Mouse (Mus musculus) cerebellum, postnatal 10 days (tissue): ENCODE measurements around the gene Abhd14a.
A peak's percentile ranks its signal among the peaks of the same experiment; 100 is the strongest.
"Not testable (repeated sequence)": the region's sequence is repeated elsewhere in the genome, so short reads cannot be mapped to it uniquely, and the experiment has no call there.

Experiments used
- DNase-seq, 2 experiments: peaks; one replicate each; pipeline ENCODE4 v3.0.0; 2021; ENCODE audit warnings: mixed read lengths in 2 of 2

The Abhd14a gene

DNA sequence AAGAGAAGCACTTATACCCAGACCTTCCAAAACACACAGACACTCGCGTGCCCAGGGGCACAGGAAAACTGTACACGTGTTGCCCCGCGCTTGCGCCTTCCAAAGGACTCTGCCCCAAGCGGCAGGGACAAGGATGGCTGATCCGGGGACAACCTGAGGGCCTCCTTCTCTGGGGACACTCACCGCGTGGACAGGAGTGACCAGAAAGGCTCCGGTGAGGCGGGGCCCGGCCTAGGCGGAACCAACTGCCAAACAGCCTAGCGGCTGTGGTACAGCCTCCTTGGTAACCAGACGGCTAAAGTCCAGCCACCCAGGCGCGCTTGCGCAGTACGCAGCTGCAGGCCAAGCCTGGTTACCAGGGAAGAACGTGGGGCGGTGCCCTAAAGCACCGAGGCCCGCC is at the start of gene Abhd14a, which contains the start of gene Abhd14b:
Abhd14a (minus strand) TSS at position 331 of the 400 bp plus-strand sequence.
Abhd14b (plus strand) TSS at position 112 of the 400 bp plus-strand sequence.
- peak; percentile 94 to 97 for DNase-seq

DNA sequence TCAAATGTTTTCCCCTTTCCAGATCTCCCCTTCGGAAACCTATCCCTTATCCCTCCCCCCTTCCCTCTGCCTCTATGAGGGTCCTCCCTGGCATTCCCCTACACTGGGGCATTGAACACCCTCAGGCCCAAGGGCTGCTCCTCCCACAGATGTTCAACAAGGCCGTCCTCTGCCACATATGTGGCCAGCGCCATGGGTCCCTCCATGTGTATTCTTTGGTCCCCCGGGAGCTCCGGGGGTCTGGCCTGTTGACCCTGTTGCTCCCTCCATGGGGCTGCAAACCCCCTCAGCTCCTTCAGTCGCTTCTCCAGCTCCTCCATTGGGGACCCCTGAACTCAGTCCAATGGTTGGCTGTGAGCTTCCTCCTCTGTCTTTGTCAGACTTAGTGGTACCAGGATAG is 40.1 kb upstream of the Abhd14a start:
- not testable (repeated sequence) for DNase-seq

DNA sequence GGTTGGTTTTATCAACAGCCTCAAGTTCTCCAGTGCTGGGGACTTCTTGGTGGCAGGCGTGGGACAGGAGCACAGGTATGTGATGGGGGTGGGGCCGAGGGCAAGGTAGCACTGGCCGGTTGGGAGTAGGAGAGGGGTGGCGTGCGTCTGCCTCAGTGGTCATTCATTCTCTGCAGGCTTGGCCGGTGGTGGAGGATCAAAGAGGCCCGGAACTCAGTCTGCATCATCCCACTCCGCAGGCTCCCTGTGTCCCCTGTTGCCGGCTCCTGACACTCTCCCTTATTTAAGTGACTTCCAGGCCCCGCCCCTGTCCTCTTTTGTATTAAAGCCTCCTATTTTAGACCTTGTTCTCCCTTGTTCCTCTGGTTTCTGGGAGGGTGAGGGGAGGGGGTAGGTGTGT is 37.6 kb upstream of the Abhd14a start:
- DNase-seq, result peak in 1 of 2 experiments; percentile 5

DNA sequence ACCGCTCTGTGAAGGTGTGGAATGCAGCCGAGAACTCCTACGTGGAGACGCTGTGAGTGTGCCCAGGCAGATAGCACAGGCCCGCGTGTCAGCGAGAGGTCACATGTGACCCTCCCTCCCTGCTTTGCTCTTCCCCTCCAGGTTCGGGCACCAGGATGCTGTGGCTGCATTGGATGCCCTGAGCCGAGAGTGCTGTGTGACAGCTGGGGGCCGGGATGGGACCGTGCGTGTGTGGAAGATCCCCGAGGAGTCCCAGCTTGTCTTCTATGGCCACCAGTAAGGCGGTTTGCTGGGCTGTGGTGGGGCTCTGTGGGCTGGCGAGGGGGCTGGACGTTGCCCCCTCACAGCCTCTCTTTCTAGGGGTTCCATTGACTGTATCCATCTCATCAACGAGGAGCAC is 36.1 kb upstream of the Abhd14a start:
- no peak for DNase-seq

DNA sequence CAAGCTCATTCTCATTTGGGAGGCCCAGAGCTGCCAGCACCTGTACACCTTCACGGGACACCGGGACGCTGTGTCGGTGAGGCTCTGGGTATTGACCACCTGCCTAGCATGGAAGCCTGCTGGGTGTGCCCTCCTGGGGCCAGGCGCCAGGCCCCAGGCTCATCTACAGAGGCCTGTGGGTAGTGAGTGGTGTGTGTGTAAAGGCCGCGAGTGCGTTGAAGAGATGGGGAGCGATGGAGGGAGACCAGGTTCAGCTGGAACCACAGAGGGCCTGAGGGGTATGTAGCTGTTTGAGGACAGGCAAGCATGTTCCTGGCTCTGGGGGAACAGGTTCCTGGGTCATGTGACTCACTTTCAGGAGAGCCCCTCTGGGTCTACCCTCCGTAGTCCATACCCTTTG is 35.7 kb upstream of the Abhd14a start:
- no peak for DNase-seq

DNA sequence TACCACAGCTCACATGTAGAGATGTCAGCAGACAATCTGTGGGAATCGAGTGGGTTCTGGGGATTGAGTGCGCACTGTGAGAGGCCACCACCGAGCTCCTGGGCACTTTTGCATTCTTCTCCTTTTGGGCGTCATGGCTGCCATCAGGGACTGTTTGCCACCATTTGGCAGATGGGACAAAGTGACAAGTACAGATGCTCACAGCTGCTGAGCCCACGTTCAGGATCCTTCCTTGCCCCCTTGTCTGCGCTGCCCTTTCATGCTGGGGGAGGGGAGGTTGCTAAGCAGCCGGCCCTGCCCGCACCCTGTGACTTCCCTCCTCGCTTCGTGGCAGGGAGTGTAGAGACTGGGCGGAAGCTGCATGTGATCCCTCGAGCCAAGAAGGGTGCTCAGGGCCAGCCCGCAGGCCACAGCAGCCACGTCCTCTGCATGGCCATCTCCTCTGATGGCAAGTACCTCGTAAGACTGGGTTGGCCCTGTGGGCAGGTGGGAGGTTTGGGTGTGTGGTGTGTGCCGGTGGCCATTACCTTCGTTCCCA is 35.2 kb upstream of the Abhd14a start:
- DNase-seq, result no peak

DNA sequence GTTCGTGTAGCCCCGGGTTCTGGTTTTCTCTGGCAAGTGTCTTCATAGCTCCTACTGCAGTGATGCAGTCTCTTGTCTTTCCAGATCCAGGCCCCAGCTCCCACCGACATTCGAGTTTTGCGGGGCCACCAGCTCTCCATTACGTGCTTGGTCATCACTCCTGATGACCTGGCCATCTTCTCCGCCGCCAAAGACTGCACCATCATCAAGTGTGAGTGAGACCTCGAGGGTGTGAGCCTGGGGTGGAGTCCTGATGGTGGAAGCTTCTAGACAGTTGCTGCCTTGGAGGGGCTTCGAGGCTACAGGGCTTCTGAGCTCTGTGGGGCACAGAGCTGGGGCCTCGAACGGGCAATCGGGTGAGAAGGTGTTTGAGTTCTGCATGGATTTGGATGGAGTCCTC is 34.2 kb upstream of the Abhd14a start:
- DNase-seq, result peak in 1 of 2 experiments; percentile 1

DNA sequence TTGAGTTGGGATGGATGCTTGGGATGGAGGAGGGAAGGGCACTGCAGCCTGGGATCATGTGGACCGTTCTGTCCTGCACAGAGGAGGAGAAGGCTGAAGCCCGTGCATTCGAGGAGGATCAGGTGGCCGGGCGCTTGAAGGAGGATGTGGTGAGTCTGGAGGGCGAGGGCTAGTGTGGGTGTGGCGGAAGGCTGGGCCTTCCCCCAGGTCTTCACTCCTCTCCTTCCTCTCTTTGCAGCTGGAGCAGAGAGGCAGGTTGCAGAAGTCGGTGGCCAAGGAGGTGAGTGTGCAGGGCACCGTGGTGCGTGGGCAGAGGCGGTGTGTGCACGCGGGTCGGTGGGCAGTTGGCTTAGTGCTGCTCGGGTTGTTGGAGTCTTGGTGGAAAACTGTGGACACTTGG is 33.6 kb upstream of the Abhd14a start:
- peak in 1 of 2 experiments; percentile 2 for DNase-seq

DNA sequence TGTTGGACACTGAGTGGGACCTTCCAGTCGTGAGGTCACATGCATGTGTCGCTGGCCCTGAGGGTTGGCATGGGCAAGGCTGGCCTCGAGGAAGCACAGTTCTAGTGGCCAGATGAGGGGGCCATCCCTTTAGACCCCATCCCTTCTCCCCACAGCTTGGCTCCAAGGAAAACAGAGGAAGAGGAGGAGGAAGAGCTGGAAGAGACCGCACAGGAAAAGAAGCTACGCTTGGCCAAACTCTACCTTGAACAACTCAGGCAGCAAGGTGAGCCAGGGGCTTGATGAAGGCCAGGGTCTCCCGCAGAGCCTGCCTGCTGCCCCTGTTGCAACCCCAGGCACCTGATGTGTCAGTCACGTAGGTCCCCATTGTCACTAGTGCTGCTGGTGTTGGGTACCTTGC is 33.1 kb upstream of the Abhd14a start:
- DNase-seq, result peak in 1 of 2 experiments; percentile 1

DNA sequence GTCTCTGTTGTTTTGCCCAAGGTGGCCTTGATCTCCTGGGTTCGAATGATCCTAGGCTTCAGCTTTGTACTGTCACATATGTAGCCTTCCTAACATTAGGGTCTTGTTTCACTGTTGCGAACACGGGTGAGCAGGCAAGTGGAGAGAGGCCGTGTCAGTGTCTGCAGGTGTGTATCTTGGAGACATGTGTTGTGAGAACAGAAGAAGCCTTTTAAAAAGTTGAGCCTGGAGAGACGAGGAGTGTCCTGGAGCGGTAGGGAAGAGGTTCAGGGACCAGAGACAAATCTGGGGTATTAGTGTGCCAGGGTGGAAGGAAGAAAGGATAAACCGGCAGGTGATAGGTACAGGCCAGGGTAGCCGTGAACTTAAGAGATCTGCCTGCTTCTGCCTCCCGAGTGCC is 30.6 kb upstream of the Abhd14a start:
- peak in 1 of 2 experiments; percentile 1 for DNase-seq

DNA sequence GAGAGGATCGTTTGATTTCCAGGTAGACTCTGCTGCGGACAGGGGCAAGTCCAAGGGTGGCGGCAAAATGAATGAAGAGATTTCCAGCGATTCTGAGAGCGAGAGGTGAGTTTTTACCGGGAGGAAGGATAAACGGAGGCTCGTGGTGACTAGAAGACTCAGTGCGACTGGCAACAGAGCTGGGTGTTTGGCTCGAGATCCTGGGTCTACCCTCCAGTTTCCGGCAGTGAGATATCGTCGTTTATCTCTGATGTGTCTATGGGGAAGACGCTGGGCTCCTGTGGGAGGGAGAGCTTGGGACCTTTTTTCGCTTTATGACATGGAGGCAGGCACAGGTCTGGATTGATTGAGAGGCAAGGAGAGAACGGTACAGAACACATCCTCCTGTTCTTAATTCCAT is 30.2 kb upstream of the Abhd14a start:
- peak in 1 of 2 experiments; percentile 28 for DNase-seq

DNA sequence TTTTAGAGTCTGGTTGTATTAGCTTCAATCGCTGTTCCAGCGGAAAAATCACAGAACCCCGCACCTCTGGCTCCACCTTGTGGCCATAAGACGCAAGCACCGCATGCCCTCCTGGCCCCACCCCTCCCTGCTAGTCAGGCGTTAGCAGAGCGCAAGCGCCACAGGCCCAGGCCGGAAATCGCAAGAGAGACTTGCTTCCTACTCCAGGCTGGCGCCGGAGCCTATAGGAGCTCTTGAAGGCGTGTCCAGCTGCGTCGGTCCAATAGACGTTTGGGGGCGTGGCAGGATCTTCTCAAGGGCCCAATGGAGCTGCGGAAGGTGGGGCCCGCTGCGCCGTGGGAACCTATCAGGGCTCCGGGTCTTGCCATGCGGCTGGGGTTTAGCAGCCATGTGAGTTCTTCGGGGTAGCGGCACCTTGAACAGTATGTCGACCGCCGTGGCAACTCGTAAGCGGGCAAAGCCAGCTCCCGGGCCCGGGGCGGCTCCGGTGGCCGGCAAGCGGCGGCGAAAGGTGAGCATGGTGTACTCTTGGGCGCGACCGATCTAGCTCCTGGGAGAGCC is 29.5 kb upstream of the Abhd14a start, which contains the start of gene Parp3:
Parp3 (minus strand) TSS at position 26 of the 561 bp plus-strand sequence.
- DNase-seq, result peak; percentile 98 to 99

DNA sequence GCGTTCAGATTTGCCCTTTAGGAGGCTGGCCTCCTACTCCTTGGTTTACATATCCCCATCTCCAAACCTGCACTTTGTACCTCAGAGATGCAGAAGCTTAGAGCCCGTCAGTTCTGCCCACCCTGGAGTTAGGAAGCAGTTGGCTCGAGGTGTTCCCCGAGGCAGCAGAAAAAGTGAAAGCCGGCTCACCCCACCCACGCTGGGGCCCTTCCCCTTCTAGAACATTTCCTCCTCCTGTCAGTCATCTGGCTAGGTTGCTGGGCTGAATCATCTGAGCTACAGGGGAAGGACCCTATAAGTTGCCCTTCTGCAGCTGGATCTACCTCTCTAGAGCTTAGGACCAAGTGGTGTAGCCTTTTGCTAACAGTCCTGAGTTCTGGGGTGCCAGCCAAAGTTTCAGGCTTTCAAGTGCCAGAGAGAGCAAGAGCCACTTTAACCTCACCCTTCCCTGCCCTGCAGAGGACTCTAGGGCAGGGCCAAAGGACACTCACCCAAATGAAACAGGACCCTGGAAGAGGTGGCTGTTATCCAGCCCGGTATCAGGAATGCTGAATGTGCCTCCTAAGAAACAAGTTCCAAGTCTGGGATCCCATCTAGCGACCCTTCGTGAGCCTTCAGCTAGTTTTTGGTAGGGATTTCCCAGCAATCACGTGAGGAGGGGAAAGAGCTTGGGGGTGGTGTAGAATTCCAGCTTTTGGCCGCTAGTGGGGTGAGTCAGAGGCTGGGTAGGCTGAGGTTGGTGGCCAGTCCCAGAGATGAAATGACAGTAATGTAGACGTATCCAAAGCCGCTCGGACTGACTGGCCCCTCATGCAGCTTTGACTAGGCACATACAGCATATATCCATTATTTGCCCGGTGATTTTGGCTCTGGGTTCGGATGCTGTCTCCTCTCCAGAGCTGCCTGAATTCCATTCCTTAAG is 28.8 kb upstream of the Abhd14a start:
- no peak for DNase-seq

DNA sequence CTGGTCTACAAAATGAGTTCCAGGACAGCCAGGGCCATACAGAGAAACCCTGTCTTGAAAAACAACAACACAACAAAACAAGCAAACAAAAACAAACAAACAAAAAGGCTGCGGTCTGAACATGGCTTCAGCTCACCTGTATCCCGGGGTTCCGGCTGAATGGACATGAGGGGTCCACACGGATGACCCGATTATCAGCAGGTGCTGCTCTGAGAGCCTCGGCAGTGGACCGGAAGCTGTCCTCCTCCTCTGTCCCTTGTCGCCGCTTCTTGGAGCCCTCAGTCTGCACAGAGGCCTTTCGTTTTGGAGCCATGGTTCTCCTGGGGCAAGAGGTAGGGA is 28.2 kb upstream of the Abhd14a start, which contains the start of gene Rrp9:
Rrp9 (plus strand) TSS at position 301 of the 339 bp plus-strand sequence.
- DNase-seq, result peak in 1 of 2 experiments; percentile 29

DNA sequence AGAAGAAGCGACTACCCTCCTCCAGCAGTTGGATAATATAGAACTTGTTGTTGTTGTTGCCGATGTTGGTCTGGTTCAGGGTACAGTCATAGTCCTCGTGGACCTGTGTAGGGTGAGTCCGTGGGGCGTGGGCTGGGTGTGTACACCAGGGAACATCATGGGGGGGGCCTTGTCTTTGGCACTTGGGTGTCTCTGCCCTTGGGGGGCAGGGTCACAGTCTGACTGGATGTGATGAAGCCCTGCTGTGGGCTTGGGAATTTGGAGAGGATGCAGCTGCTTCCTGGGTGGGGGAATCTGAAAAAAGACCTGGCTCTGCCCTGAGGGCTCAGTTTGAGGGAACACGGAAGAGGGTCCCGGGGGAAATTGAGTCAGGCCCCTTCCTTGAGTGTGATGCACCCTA is 27.6 kb upstream of the Abhd14a start:
- peak; percentile 36 to 38 for DNase-seq

DNA sequence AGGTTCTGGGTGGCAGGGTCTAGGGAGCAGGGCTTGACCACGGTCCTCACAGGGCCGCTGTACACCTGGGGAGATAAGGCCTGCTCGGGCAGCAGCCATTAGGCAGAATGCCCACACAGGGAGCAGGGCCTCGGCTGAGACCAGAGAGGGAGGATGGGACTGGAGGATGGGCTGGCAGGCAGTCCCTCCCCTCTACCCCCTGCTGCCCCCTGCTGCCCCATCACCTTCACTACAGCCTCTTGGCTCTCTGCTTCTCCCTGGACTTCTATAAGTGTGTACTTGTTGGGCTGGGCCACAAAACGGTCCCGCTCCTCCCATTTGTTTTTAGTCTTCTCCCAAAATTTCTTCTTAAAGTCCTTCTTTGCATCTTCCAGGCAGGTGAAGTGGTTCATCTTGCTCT is 27.0 kb upstream of the Abhd14a start:
- peak; percentile 90 for DNase-seq

DNA sequence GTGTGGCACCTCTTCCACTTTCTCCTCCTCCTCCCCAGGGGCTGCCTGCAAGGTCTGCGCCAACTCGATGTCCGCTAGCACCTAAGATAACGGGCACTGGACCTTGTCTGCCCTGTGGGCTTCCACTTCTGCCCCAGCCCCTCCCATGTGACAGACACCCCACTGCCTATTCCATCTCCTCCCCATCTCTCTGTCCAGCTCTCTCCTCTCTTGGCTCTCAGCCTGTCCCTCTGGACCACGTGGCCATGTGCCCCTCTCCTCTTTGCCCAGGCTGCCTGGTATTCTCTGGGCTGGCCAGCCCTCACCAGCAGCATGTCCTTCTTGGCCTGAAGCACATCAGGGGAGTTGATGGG is 26.3 kb upstream of the Abhd14a start:
- peak; percentile 53 to 55 for DNase-seq

DNA sequence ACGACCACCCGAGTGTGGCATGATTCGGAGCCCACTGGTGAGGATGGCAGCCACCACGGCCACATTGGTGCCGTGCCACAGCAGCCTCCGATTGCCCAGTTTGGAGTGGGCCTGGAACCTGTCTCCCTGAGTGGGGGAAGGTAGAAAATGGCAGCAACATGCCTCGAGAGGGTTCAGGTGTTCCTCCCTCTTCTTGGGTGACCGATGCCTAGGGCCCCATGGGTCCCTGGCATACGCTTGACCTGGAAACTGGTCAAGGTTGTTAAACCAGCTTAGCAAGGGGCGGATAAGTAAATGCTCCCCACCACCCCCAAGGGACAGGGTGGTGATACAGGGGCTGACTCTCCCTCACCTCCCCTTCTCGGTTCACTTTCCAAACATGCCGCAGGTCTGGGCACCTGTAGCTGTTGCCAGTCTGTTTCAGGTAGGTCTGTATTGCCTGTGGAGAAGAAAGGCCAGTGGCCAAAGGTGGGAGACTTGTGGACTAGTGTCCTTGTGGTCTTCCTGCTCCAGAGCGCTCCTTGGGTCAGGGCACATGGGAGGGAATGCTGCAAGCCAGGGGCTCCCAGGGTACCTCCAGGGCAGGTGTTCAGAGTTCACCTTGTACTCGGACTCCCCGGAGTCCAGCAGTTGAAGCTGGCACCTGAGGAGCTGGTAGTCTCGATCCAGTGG is 25.7 kb upstream of the Abhd14a start:
- DNase-seq, result peak; percentile 34 to 42

DNA sequence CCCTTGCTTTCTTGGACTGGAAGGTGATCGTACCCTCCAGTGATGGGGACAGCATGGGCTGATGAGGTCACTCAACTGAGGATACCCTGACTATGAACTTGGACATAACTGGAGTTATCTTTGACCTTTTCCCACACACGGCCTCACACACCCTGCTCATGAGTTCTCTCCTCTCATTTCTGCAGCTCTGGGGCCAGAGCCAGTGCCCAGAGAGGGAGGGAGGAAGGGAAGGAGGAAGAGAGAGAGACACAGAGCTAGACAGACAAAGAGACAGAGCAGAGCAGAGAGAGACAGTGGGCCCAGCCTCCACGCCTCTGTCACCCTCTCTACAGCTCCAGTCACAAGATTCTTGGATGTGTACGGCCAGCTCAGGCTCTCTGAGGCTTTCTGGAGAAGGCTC is 24.8 kb upstream of the Abhd14a start:
- no peak for DNase-seq

DNA sequence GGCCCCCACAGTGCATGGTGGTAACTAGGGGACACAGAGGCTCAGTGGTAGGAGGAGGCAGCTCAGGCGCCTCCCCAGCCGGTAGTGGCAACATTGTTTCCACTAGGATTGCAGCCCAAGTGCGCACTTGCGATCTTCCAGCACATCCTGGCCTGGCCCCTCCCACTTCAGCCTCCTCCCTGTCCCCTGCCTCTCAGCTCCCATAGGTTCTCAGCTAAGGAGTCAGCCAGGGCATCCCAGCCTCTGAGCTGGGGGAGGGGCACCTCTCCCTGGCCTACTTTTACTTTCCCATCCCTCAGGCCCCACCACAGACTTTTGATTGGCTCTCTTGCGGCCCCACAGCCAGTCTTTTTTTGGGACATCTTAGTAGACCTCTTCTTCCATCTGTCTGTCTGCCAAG is 24.4 kb upstream of the Abhd14a start:
- peak; percentile 54 to 60 for DNase-seq

DNA sequence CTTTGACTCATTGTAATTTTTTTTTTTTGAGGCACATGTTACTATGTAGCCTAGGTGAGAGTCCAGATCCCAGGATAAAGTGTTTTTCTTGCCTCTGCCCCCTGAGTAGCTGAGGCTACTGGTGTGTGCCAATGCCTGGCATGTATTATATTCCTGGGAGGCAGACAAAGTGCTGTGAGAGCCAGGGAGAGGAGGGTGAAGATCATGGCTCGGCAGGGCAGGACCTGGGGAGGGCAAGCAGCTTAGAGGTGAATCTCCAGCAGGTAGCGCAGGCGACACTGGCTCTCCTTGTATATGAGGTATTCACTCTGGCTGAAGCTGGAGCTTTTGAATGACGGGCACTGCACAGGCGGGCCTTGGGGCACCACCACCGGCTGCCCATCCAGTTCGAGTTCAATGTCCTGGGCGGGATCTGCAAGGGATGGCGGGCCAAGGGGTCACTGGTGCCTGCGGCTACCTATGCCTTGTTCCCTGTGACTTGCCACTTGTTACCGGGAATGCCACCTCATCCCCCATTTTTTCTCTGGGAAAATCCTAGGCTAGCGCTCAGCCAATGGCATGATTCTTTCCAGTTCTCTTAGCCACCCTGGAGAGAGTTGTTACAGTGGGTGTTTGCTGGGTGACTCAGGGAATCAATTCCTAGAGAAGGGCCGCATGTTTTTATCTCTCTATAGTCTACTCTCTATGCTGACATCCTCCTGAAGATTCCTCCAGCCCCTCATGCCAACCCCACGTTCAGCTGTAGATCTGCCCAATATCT is 23.7 kb upstream of the Abhd14a start:
- DNase-seq, result peak in 1 of 2 experiments; percentile 11

DNA sequence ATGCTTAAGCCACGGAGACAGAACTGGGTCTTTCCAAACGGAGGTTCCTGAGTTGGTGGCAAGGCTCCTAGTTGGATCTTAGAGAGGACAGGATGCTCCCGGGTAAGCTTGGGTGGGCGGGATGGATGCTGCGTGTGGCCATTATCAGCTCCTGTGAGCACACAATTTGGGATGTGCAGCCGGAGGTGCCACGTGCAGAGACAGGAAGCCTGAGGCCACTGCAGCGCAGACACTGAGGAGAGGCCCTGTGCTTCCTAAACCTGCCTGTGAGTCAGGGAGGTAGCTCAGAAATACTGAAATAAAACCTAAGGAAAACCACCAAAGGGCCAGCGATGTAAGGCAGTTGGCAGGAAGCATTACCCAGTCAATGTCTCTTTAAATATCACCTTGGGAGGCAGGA is 22.3 kb upstream of the Abhd14a start:
- no peak for DNase-seq
